Mouse (Mus musculus) G1E (cell line): ENCODE results near the gene Bmp10.

Experiments
- CTCF ChIP-seq: IDR thresholded peaks from 2 replicates; pipeline ENCODE4 v1.5.1; 2012; ENCODE audit warnings: low read depth, low read length, inconsistent platforms, mixed read lengths
- GATA1 ChIP-seq: IDR thresholded peaks from 2 replicates; pipeline ENCODE4 v1.6.1; 2012; ENCODE audit warnings: borderline replicate concordance, low read length, inconsistent platforms, mixed read lengths
- GATA2 ChIP-seq: IDR thresholded peaks from 2 replicates; pipeline ENCODE4 v1.6.1; 2012; ENCODE audit warnings: low read depth, low read length, inconsistent platforms, borderline replicate concordance
- POLR2AphosphoS5 ChIP-seq: IDR thresholded peaks from 2 replicates; pipeline ENCODE4 v1.6.1; 2012; ENCODE audit warnings: low read depth, low read length, inconsistent platforms; ENCODE audit not compliant: insufficient replicate concordance
- TAL1 ChIP-seq: conservative IDR thresholded peaks from 2 replicates; pipeline ENCODE4 v1.6.1; 2012; ENCODE audit warnings: low read depth, low read length, inconsistent platforms, mixed read lengths

DNA sequence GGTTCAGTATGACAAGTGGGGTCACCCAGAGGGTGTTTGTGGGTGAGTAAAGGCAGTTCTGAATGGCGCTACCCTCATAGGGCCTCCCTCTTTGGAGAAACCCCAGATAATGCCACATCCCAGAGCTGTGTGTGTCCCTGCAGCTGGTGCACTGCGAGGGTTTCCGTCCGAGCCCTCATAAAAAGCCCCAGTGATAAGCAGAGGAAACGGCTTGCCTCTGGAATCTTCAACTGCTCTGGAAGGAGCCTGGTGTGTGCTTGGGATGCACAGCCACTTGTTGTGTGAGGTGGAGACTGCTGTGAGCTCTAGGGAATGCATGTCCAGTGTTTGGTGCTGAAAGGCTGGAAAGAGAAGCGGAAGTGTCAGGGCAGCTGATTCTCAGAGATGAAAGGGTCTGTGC is 27.3 kb upstream of the Bmp10 start:
- TF ChIP-seq CTCF = no peak
- TF ChIP-seq GATA1 = no peak
- TF ChIP-seq TAL1 = no peak
- no peak for TF ChIP-seq POLR2AphosphoS5
- no peak for TF ChIP-seq GATA2
